ENCODE assay signal across 8 mouse cellular contexts in genomic region chr1:150266502-150266901, GRCm38 (mm10). TPM values are rescaled to one million over a fixed set of nuclear protein-coding genes. Genes with fewer than 3 reads are reported as not detected.
DNase-seq lines count a peak whose midpoint lies in the region; ATAC-seq and TF ChIP-seq lines count a peak whose summit lies in the region.
"Had no signal": no experiment of that assay in that cellular context is flagged by ENCODE, and none has a peak within 500 bp of the region (broad histone marks: within the 10 kb centered on the region; RNA-seq: fewer than 3 reads in every experiment).

No protein-coding gene starts in this region.

- peak; percentile 35 for DNase-seq in layer of hippocampus, adult 11-12 months (ENCODE audit: low spot score)
- no peak for DNase-seq in layer of hippocampus, postnatal 36 days
- no peak for DNase-seq in G1E (ENCODE audit: low spot score)
- DNase-seq in brain, adult 2 months (ENCODE audit: low read depth, low spot score): peak; percentile 72
- DNase-seq in hindlimb bud, embryonic 11.5 days (ENCODE audit: extremely low spot score, low read depth, low spot score): peak; percentile 26

- WGBS in neural tube, embryonic 14.5 days: 42% methylated on average over 3 of the region's 3 CpGs

- H3K4me3 ChIP-seq in G1E (ENCODE audit: low read depth, low read length): no peak overlapping the region
- H3K4me3 ChIP-seq in neural tube, embryonic 14.5 days (ENCODE audit: low read depth, low read length): no peak overlapping the region

- no peaks in the 10 kb centered on the region for H3K27me3 ChIP-seq in G1E (ENCODE audit: insufficient read depth, low read length)
- H3K27me3 ChIP-seq in neural tube, embryonic 14.5 days (ENCODE audit: control insufficient read depth, insufficient read depth, low read length): no peaks in the 10 kb centered on the region

- H3K9me3 ChIP-seq in G1E (replicated peaks): 0 out of 2 replicates have a peak, but pooled peaks cover 4% of the 10 kb centered on the region
- H3K9me3 ChIP-seq in neural tube, embryonic 14.5 days (ENCODE audit: control insufficient read depth, low read length): no peaks in the 10 kb centered on the region

- H3K4me2 ChIP-seq in neural tube, embryonic 14.5 days (ENCODE audit: low read depth, low read length): no peak overlapping the region

- H3K4me1 ChIP-seq in G1E (ENCODE audit: insufficient read depth, low read depth, low read length): no peaks in the 10 kb centered on the region
- H3K4me1 ChIP-seq in neural tube, embryonic 14.5 days (ENCODE audit: control insufficient read depth, insufficient read depth, low read length): no peaks in the 10 kb centered on the region

- TF ChIP-seq CTCF in G1E (IDR thresholded peaks at IDR 0.05; ENCODE audit: low read depth, low read length): peak; percentile 35; the same call in 1 of the 2 replicates

- no peak overlapping the region for H3K9ac ChIP-seq in neural tube, embryonic 14.5 days (replicated peaks; ENCODE audit: low read depth, low read length)

- no peaks in the 10 kb centered on the region for H3K36me3 ChIP-seq in G1E (replicated peaks)
- no peaks in the 10 kb centered on the region for H3K36me3 ChIP-seq in neural tube, embryonic 14.5 days (ENCODE audit: control insufficient read depth, insufficient read depth, low read length)

- H3K27ac ChIP-seq in neural tube, embryonic 14.5 days (ENCODE audit: low read depth, low read length): no peak overlapping the region

- ATAC-seq in G1E (ENCODE audit: extremely low read depth, insufficient number of reproducible peaks, low FRiP score, poor library complexity, severe bottlenecking): peak; percentile 45; the same call in 1 of the 2 replicates
- ATAC-seq in neural tube, embryonic 14.5 days (ENCODE audit: low read depth): peak; percentile 63; the same call in 1 of the 2 replicates
- no peak for ATAC-seq in erythroblast, adult 5-6 weeks (replicated peaks; ENCODE audit: low FRiP score, poor library complexity, severe bottlenecking)

RNA-seq across cellular contexts. Expression of gene Pdc, which starts 52.7 kb away (rescaled TPM):
- total RNA-seq in layer of hippocampus, postnatal 36 days (2021): not detected
- total RNA-seq in G1E (2014; fragmentation: Nextera tagmentation) (not detected in 2 replicates), G1E (2017) (0.16 and 0.29 TPM in 2 replicates)
- not detected in 2 replicates for polyA plus RNA-seq in G1E (2012)
- not detected in 2 replicates for polyA plus RNA-seq in neural tube, embryonic 14.5 days (2014; fragmentation: Nextera tagmentation; extraction: Ambion mirVana)
- total RNA-seq in erythroblast, adult 5-6 weeks (2015; ENCODE audit: low replicate concordance): not detected in 2 replicates
- not detected in 2 replicates for total RNA-seq in erythroblast, adult 5-6 weeks (2017; ENCODE audit: low replicate concordance)
- total RNA-seq: heart, adult 18-20 months had no signal

Comparison
In these comparisons a context has a peak if more than half of its experiments do, and no peak if none do; other contexts are left out.
1. DNase-seq: peak in layer of hippocampus, adult 11-12 months (single experiment), brain, adult 2 months (single experiment) and hindlimb bud, embryonic 11.5 days (single experiment); none in layer of hippocampus, postnatal 36 days (0 of 2) and G1E (single experiment).